Comparison of ENCODE assay signal across 30 mouse cellular contexts in genomic region chr16:93353971-93354370, GRCm38 (mm10).
"Had no signal": no experiment of that assay in that cellular context is flagged by ENCODE, and none has a peak within 500 bp of the region (broad histone marks: within the 10 kb centered on the region; RNA-seq: fewer than 3 reads in every experiment).

No protein-coding gene starts in this region.

- ATAC-seq: liver, embryonic 12.5 days; liver, postnatal 0 days; lung, postnatal 0 days; midbrain, embryonic 15.5 days; midbrain, embryonic 16.5 days had no signal

- DNase-seq: left cerebral cortex, postnatal 4 days; liver, embryonic 13.5 days; liver, postnatal 0 days; lung, adult 18-20 months; lung, adult 2 months; lung, embryonic 14.5 days; lung, postnatal 10 days; lung, postnatal 14 days; lung, postnatal 36 days; lung, postnatal 4 days; midbrain, embryonic 14.5 days had no signal

- H3K9ac ChIP-seq: limb, embryonic 12.5 days; limb, embryonic 13.5 days; limb, embryonic 15.5 days; liver, embryonic 12.5 days; liver, embryonic 13.5 days; liver, embryonic 14.5 days; liver, embryonic 15.5 days; liver, postnatal 0 days; lung, embryonic 14.5 days; lung, embryonic 15.5 days; midbrain, embryonic 12.5 days; midbrain, embryonic 15.5 days; neural tube, embryonic 12.5 days had no signal

- H3K4me1 ChIP-seq: limb, embryonic 10.5 days; limb, embryonic 12.5 days; limb, embryonic 13.5 days; limb, embryonic 15.5 days; lung, embryonic 15.5 days; midbrain, embryonic 12.5 days; midbrain, embryonic 15.5 days; neural tube, embryonic 12.5 days had no signal

- H3K36me3 ChIP-seq: limb, embryonic 10.5 days; limb, embryonic 12.5 days; limb, embryonic 13.5 days; limb, embryonic 15.5 days; liver, embryonic 15.5 days; lung, embryonic 15.5 days; midbrain, embryonic 12.5 days; midbrain, embryonic 15.5 days; neural tube, embryonic 12.5 days had no signal

- H3K27ac ChIP-seq: left cerebral cortex, adult 2 months; limb, embryonic 10.5 days; limb, embryonic 12.5 days; limb, embryonic 13.5 days; limb, embryonic 15.5 days; liver, embryonic 12.5 days; liver, embryonic 13.5 days; liver, embryonic 14.5 days; liver, embryonic 15.5 days; lung, embryonic 15.5 days; macrophage; midbrain, embryonic 12.5 days; midbrain, embryonic 15.5 days; neural tube, embryonic 12.5 days had no signal

- H3K4me2 ChIP-seq: limb, embryonic 12.5 days; limb, embryonic 13.5 days; limb, embryonic 15.5 days; liver, embryonic 11.5 days; liver, embryonic 12.5 days; liver, embryonic 13.5 days; liver, embryonic 15.5 days; lung, embryonic 14.5 days; lung, embryonic 15.5 days; midbrain, embryonic 11.5 days; midbrain, embryonic 12.5 days; midbrain, embryonic 15.5 days; neural tube, embryonic 12.5 days had no signal

- H3K27me3 ChIP-seq: limb, embryonic 12.5 days; limb, embryonic 13.5 days; limb, embryonic 15.5 days; liver, embryonic 12.5 days; liver, embryonic 15.5 days; lung, embryonic 15.5 days; midbrain, embryonic 12.5 days; midbrain, embryonic 15.5 days; neural tube, embryonic 12.5 days had no signal

- H3K9me3 ChIP-seq: limb, embryonic 10.5 days; limb, embryonic 12.5 days; limb, embryonic 13.5 days; limb, embryonic 15.5 days; liver, embryonic 12.5 days; liver, embryonic 13.5 days; liver, embryonic 15.5 days; lung, embryonic 15.5 days; megakaryocyte, embryonic 14.5 days; midbrain, embryonic 12.5 days; midbrain, embryonic 15.5 days; neural tube, embryonic 12.5 days had no signal

- H3K4me3 ChIP-seq: left cerebral cortex, adult 2 months; limb, embryonic 10.5 days; limb, embryonic 12.5 days; limb, embryonic 13.5 days; limb, embryonic 15.5 days; liver, embryonic 12.5 days; liver, embryonic 13.5 days; liver, embryonic 15.5 days; lung, embryonic 15.5 days; megakaryocyte, embryonic 14.5 days; midbrain, embryonic 12.5 days; midbrain, embryonic 15.5 days; myocyte; neural tube, embryonic 12.5 days had no signal
